Mouse (Mus musculus): ENCODE results near the gene Ltbp3.

Ltbp3 gene

DNA sequence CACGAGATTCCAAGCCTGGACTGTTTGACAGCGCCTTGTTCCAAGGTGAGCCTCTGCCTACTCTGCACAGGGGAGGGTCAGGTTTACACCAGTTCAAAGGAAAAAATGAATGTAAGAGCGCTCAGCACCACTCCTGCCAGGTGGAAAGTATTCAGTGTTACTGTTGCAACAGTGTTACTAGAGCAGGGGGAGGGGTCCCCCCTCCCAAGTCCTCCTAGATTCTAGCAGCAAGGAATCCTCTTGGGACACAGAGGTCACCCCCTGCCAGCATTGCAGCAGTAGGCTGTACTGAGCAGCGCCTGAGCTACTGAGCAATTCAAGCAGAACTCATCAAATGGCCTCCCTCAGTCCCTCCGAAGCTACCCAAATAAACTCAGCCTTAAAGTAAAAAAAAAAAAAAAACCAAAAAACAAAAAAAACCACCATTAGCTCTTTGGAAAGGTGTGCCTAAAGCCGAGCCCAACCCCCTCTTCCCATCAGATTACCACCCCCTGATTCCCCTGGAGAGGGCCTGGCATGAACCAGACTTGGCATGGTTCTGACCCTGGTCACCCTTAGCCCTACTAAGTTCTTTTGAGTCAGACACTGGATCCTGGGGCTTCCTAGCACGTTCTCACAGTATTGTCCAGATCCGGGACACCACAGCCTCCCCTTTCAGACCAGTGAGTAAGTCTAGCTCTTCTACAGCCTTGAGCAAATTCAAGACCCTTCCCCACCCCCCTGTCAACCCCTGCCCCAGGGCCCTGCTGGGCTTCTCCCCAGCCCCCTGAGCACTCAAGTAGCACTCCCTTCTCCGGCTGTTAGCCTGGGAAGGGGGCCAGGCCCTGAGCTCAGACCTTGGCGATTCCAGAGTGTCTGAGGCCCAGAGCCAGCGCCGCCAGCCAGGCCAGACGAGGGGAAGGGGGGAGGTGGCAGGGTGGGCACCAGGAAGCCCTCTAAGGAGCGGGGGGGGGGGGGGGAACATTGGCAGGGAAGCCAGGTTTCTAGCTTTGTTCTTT is at the start of gene Ltbp3:
TSS of gene Ltbp3 (plus strand) at position 585 of the 998 bp plus-strand sequence.
- peak; percentile 87 for DNase-seq (ENCODE audit: inconsistent ontology term)

DNA sequence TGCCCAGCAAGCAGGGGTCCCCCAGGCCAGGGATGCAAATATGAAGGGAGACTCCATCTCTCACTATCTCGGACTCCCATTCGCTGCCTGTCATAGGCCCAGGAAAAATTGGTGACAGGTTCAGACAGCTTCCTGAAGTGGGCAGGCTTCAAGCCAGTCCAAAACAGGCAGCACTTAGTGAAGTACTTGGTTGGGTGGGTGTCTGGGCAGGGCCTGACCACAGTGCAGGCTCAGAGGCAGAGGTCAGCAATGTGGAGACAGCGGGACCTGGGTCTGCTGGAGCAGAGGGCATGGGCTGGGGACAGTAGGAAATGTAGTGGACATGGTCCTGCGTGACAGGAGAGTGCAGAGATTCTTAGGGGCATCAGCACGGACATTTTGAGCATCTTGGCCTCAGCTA is 49.1 kb upstream of the Ltbp3 start:
- no peak for DNase-seq (ENCODE audit: inconsistent ontology term)

GRCm38 (mm10) chr19:5692086-5692912 is 48.4 kb upstream of the Ltbp3 start:
- DNase-seq (ENCODE audit: inconsistent ontology term) = peak; percentile 53

DNA sequence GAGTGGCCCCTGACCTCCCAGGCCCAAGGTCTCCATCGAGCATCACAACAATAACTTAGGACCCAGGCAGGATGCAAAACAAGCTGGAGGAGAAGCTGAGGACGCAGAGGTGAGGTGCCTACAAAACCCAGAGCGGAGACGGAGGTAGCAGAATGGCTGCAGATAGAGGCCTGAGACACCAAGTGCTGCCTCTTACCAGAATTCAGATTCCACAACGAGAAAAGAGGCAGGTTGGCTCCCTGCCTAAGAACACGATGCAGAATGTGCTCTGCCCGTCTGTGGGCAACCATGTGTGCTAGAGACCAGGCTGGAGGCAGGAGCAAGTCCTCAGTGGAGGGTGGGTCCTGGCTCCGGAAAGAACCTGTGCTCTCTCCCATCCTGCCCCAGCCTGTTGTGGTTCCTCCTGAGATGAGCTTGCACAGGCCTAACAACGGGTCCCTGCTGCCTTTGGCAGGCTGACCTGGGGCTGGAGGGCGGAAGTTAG is 47.7 kb upstream of the Ltbp3 start:
- DNase-seq (ENCODE audit: inconsistent ontology term) = peak; percentile 53

DNA sequence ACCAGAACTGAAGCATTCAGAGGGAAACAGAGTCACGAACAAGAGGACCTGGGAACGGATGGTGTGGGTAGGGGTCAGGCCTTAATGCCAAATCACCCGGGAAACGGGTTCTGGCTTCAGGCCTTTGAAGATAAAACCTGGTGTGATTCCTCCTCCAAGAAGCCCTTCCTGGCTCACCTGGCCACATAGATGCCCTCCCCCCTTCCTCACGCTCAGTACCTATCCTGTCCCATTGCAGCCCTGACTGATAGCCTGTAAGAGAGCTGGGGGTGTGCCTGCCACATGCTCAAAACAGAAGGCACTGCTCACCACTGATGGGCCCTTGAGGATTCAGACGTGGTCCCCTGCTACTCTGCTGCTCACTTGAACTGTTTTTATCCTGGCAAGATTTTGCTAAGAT is 46.9 kb upstream of the Ltbp3 start:
- DNase-seq (ENCODE audit: inconsistent ontology term) = no peak

DNA sequence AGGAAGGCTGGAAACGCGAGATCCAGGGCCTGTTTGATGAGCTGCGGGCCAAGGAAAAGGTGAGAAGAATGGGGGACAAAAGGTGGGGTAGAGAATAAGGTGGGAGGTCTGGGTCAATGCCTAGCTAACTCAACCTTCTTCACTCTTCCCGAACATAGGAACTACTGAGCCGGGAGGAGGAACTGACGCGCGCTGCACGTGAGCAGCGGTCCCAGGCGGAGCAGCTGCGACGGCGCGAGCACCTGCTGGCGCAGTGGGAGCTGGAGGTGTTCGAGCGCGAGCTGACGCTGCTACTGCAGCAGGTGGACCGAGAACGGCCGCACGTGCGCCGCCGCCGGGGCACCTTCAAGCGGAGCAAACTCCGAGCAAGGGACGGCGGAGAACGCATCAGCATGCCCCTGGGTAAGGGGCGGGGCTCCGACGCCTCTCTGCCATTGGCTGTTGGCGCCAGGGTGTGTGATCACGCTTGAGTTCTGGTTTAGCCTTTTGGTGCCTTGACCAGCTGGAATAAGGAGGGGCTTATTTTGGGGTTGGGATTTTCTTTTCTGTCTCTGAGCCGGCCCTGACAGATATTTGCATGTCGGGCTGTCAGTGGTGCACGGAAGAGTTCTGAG is 44.7 kb upstream of the Ltbp3 start:
- no peak for DNase-seq (ENCODE audit: inconsistent ontology term)

GRCm38 (mm10) chr19:5704163-5704800 is 36.4 kb upstream of the Ltbp3 start, which contains the start of gene Kcnk7:
Kcnk7 (plus strand) TSS chr19:5704367.
- no peak for DNase-seq (ENCODE audit: inconsistent ontology term)

DNA sequence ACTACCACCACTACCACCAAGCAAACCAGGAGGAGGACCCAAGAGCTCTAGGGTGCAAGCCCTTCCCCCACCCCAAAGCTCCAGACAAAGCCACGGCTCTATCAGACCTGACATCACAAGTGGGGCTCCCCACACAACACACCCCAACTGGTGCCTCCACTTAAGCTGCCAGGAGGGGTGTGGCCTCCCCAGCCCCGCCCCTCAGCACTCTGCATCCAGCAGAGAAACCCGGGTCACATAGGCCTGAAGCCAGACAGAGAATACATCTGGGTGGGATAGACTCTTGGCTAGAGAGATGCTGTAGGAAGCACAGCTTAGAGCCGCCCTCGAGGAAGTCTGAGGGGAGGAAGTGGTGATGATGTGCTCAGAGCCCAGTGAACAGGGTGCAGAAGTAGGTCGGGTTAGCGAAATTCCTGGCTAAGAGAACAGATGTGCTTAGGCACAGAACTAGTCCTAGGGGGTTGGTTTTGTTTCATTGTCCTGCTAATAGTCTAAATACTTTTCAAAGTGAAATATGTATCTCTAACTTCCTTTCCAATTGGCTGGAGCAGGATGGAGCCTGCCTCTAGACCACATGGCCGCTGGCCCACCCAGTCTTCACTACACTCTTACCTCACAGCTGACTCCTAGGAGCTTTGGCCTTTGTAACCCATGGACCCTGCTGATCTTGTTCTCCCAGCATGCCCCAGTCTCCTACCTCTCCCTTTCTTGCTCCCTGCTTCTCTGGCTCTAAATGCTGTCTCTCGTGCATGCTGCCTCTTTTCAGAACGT is 35.7 kb upstream of the Ltbp3 start:
- no peak for DNase-seq (ENCODE audit: inconsistent ontology term)

- no peak for DNase-seq (ENCODE audit: inconsistent ontology term)
Observed at GRCm38 (mm10) chr19:5710068-5710467, 30.6 kb upstream of the Ltbp3 start.

DNA sequence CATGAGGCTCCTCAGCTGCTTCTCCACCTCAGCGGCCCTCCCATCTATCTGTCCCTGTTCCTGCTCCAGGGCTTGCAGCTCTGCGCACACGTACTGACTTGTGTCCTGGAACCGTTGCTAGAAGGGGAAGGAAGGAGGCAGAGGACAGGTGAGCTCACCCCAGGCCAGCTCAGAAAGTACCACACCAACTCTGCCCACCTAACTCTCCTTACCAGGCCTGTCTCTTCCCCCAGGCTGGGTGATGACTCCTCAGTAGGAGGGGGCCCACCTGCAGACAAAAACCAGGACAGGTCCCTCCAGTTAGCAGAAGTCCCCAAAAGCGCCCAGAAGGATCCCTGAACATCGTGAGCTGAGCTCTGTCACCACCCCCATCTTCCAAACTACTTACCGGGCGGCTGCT is 30.1 kb upstream of the Ltbp3 start:
- DNase-seq (ENCODE audit: inconsistent ontology term) = no peak

DNA sequence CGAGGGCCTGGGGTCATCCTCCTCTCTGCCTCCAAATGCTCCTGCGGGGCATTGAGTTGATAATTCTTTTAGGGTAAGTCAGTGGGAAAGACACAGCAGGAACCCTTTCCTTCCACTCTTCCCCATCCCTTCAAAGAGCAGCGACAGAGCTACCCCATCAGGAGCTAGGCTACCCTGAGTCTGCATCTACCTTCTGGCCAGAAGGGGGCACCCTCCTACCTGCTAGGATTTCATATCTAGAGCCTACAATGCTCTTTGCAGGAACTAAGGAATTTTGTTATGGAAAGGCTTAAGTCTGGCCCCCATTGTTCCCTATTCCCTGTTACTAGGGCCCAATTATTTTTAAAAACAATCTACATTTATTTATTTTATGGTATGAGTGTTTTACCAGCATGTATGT is 29.5 kb upstream of the Ltbp3 start:
- peak; percentile 73 for DNase-seq (ENCODE audit: inconsistent ontology term)

DNA sequence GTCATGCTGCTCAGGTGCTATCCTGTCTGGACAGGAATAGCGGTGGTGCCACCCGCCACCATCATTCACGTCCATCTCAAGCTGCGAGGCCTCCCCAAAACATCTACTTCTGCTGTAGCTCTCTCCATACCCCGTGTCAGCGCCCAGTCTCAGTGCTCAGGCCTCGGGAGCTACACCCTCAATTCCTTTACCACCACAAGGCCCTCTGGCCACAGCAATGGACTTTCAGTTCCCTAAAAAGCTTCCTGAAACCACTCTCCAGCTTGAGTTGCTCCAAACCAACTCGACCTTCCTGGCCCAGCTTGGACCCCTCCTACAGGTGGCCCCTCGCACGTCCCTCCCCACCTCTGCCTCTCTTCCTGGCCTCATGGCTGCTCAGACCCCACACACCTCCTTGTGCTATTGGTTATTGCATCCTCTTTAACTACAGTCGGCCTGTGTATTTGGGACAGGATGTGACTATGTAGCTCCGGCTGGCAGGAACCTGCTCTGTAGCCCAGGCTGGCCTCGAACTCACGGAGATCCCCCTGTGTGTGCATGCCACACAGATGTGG is 28.7 kb upstream of the Ltbp3 start:
- no peak for DNase-seq (ENCODE audit: inconsistent ontology term)

DNA sequence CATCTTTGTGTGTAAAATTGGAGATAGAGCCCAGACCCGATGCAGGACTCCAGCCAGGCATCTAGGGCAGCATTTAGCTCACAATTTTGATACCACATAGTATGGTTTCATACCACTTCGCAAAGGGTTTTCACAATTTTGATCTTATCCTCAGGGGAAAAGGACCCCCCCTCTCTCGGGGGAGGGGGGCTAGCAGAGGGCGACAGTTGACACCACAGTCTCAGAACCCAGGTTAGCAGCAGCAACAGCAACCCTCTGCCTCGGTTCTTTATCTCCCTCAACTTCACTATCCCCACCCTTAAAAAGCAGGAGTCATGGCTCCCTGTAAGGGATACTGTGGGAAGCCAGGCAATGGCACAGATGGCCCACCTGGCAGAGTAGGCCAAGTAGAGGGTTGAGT is 27.4 kb upstream of the Ltbp3 start:
- no peak for DNase-seq (ENCODE audit: inconsistent ontology term)

GRCm38 (mm10) chr19:5713730-5714129 is 27.0 kb upstream of the Ltbp3 start:
- DNase-seq (ENCODE audit: inconsistent ontology term) = peak; percentile 59

- DNase-seq (ENCODE audit: inconsistent ontology term) = no peak
Observed at GRCm38 (mm10) chr19:5715793-5716688, 24.7 kb upstream of the Ltbp3 start.

- DNase-seq (ENCODE audit: inconsistent ontology term) = no peak
Observed at GRCm38 (mm10) chr19:5716955-5717354, 23.7 kb upstream of the Ltbp3 start.

- DNase-seq (ENCODE audit: inconsistent ontology term) = no peak
Observed at GRCm38 (mm10) chr19:5721233-5721632, 19.5 kb upstream of the Ltbp3 start.

DNA sequence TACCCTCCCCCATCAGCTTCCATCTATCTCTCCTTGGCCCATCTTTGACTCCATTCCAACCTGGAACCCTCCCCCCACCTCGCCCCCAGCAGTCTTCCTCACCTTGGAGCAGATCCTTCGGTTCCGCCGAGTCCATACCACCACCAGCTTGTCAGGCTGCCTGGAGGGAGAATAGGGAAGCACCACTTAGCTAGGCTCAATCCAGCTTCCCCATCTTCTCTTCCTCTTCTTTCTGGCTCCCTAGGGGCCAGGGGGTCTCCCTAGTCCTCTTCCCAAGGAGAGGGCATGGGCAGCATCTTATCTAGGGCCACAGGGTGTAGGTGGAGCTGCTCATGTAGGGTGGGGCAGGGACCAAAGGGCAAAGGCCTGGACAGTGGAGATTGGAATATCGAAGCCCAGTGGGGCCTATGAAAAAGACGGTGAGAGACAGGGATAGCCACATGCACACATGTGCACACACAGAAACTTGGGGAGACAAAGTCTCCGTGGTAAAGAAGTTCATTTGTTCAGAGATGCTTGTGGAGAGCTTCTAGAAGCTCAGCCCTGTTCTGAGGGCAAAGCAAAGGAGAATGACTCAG is 17.8 kb upstream of the Ltbp3 start:
- no peak for DNase-seq (ENCODE audit: inconsistent ontology term)
